Mouse (Mus musculus) urinary bladder, postnatal 25 days (tissue): Measurements from ENCODE around the gene Ddx54.

Experiments used
- DNase-seq: peaks from one replicate; pipeline ENCODE4 v3.0.0; 2022; ENCODE audit warnings: low spot score

The Ddx54 gene

DNA sequence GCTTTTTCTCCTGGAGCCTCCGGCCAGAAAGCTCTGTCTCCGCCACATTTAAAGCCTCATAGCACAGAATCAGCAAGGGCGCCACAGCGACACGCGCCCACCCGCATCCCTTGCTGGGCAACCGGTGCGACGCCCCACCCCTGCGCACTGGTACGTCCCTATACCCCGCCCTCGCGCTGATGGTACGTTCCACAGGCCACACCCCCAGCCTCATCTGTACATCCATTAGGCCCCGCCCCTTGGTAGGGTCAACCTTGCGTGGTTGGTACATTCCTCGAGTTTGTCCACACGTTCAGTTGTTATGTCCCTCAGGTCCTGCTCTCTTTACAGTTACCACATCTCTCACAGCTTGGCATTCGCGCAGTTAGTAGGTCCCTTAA is at the start of gene Ddx54, which contains the start of gene Rita1:
TSS of gene Ddx54 (plus strand) at position 298 of the 380 bp plus-strand sequence.
TSS of gene Rita1 (minus strand) at position 148 of the 380 bp plus-strand sequence.
- peak; percentile 96 for DNase-seq

GRCm38 (mm10) chr5:120562956-120563913 is 49.3 kb upstream of the Ddx54 start:
- DNase-seq: no peak

DNA sequence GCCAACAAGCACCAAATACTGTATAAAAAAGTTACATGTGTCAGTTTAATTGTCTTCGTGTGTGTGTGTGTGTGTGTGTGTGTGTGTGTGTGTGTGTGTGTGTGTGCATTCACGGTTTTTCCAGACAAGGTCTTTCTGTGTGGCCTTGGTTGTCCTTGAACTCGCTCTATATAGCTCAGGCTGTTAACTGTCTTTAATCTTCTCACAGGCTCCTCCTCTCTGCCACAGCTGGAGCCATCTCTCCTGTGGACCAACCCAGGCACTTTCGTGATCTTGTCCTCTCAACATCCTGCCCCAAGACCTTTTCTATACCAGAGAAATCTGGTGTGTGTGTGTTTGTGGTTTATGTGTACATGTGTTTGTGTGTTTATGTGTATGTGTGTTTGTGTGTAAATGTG is 48.6 kb upstream of the Ddx54 start:
- no peak for DNase-seq

DNA sequence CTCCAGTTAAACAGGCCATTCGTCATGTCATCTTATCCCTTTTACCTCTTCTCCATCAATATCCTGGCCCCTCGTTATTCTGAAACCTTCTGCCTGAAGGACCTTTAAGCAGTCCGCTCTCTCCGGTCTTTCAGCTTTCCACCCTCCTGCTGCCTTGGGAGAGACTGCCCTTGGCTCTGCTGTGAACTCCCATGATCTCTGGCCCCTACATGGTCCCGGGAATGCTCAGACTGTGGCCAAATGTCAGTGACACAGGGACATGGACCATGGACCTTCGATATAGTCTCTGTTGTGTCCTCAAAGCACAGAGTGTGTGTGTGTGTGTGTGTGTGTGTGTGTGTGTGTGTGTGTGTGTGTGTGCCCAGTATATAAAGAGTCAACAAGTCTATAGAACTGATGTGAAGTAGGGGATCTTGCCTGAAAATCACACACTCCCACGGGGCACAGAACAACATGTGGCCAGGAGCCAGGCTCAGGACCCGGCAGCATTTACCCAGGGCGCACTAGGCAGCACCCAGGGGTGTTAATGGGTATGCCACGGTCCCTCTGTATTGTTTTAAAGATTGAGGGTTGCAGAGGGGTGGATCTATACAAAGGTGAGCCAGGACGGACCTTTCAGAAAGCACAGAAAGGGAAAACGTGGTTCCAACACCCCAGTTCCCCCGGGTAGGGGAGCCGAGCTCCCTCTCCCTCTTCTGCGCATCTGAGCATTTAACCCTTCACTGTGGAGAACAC is 47.2 kb upstream of the Ddx54 start:
- DNase-seq: no peak

- no peak for DNase-seq
These were observed 46.4 kb upstream of the Ddx54 start for GRCm38 (mm10) chr5:120566101-120566500.

- no peak for DNase-seq
These were observed 45.8 kb upstream of the Ddx54 start for GRCm38 (mm10) chr5:120566681-120567252.

- no peak for DNase-seq
These were observed 45.3 kb upstream of the Ddx54 start for GRCm38 (mm10) chr5:120567253-120567701.

DNA sequence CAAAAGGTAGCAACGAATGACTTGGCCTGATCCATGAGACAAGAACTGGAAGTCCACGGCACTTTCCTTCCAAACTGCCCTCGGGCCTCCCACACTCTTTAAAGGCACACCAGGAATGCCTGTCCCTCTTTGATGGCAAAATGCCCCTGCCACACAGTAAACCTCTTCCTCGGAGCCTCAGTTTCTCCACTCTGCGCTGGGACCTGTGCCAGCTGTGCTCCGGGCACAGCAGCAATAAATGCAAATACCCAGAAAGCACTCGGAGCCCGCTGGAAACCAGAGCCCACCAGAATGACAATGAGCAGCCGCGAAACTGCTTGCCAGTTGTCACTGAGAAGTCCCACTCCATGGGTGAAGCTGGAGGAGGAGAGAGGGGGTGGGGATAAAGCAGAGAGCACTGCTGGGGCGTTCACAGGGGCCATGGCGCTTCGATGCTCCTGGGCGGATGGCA is 44.8 kb upstream of the Ddx54 start:
- no peak for DNase-seq

DNA sequence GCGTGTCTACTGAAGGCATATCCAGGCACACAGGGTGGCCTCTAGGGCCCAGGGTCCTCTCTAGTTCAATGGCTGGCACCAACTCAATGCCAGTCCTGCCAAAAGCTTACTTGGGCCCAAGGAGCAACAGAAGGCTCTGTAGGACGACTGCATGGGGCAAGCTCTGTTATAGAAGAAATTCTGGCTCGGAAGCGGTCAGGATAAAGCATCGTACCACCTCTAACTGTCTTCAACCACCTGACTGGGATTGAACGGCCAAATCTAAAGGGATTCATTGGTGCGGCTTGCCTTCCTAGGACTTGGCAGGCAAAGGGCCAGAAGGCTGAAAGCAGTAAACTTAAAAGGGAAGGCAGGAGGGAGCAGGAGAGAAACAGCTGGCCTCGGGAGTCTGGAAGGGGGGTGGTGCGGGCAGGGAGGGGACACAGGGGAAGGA is 44.2 kb upstream of the Ddx54 start:
- DNase-seq: no peak

DNA sequence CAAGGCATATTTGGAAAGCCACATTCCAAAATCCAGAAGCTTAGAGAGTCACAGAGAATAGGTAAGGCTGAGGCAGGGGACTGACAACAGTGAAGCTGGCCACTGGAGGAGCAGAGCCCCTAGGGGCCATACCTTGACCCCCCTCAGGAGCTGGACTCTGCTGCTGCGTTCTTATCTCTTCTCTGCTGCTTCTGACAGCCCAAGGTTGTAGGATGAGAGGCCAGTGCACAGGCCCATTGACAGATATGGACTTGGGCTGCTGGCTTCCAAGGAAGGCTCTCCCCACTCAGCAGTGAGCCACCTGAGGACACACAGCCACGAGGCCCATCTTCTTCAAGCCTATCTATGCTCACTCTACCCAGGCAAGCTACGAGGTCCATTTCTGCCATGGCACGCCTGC is 43.6 kb upstream of the Ddx54 start:
- DNase-seq: no peak

GRCm38 (mm10) chr5:120569791-120570190 is 42.7 kb upstream of the Ddx54 start:
- DNase-seq: no peak

- no peak for DNase-seq
These were observed 42.1 kb upstream of the Ddx54 start for GRCm38 (mm10) chr5:120570289-120570897.

DNA sequence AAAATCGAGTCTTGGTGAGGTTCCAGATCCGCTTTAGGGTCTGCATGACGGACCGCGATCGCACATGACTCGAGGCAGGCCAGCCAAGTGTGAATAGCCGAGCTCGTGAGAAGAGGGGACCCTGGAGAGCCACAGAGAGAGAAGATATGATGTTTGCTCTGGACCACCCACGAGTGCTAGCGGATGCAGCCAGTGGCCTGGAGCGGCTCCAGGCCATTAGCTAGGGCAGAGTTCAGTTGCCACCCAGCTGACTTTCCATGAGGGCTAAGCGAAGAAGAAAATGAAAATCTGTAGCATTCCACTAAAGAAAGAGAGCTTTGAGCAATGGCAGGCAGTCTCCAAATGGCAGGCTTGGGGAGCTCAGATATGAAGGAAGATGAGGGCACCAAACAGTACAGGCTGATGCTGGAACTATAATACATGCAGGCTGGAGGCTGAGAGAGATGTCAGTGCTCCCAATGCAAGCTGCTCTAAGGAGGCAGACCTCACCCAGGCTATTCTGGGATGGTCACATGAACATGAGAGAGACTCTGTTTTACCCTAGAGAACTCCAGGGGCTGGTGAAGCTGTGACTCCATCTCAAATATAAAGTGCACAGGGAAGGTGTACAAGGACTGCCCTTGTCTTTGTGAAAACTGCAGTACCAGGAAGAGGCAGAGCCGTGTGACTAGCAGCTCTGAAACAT is 41.3 kb upstream of the Ddx54 start:
- DNase-seq: no peak

GRCm38 (mm10) chr5:120574469-120575063 is 38.0 kb upstream of the Ddx54 start:
- no peak for DNase-seq

DNA sequence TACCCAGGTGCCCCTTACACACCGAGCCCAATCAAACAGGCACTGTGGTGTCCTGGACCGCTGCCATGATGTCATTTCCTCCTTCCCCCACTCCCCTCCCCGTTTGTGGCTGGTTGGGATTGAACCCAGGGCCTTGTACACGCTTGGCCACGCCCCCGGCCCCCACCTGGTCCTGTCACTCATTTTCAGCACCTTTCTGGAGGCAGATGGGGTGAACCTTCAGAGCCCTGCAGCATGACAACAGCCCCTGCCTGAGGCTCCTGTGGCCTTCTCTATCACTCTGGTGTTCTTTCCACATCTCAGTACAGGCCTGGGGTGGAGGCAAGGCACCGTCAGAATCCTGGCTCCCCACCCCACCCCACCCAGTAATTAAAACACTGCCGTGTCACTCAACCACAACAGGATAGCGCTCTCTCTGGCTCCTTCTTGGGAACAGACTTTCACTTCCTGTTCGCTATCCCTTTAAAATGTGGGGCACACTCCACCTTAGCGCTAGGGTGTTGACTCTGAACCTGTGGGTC is 35.7 kb upstream of the Ddx54 start:
- DNase-seq: no peak

GRCm38 (mm10) chr5:120577935-120578441 is 34.6 kb upstream of the Ddx54 start:
- DNase-seq: no peak

- no peak for DNase-seq
These were observed 33.9 kb upstream of the Ddx54 start for GRCm38 (mm10) chr5:120578504-120579081.

DNA sequence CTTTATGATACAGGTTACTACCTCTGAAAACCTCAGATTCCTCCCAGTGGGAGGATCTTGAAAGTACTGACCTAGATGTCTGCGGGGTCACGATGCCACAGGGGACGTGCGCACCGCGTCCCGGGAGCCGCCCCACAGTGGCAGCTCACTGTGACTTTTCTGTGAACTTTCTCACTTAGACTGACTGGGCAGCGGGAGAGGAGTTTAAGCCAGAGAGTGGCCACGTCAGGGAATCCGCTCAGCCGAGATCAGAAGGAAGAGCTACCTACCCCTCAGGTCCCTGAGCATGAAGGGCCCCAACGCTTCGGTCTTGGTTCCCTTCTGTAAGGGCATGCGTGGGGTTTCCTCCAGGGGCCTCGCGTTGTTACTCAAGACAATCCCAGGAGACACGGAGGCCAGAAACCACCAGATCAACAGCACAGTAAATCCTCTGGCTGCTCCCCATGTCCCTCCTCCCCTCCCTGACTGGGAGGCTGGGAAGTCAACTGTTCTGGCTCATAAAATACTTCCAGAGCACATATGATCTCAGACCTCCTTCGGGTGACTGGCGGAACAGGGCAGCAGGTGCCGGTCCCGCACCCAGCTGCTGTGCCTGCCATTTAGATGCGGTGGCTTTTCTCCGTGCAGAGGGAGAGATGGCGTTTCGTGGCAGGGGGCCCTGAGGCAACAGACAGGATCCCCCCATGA is 33.2 kb upstream of the Ddx54 start:
- no peak for DNase-seq

GRCm38 (mm10) chr5:120579898-120580626 is 32.5 kb upstream of the Ddx54 start:
- DNase-seq: no peak
